Mouse (Mus musculus) bone marrow, adult 2 months (tissue): ENCODE measurements around the gene Oas1a.
A peak's percentile ranks its signal among the peaks of the same experiment; 100 is the strongest.

Experiments used
- CTCF ChIP-seq: fragments of 200-500 bp; IDR thresholded peaks from 2 replicates; pipeline ENCODE4 v1.5.1; 2011; ENCODE audit warnings: low read length, control low read depth; ENCODE audit not compliant: control insufficient read depth, insufficient read depth
- POLR2A ChIP-seq: fragments of 200-500 bp; IDR thresholded peaks from 2 replicates; pipeline ENCODE4 v1.6.1; 2011; ENCODE audit warnings: low read depth, mild to moderate bottlenecking, control low read depth, low read length, borderline replicate concordance; ENCODE audit not compliant: control insufficient read depth

DNA sequence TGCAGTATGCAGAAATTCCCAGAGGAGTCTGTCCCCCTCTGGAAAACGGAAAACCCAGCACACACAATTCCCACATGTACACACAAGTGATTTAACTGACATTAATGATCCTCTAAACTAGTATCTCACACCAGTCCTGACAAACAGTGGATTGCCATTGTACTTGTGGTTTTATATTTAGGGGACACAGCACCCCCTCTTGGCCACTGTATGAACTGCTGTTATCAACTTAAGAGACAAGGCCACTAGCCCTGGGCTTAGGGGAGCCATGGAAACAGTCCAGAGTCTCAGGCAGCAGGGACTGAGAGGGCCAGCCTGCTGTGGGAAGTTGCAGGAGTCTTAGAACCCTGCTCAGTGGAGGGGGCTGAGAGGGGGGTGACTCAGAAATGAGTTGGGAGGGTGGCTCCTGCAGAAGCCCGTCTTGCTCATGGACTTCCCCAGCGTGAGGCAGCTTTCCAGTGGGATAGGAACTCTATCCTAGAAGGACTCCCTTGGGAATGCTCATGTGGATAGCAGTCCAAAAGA lies 41.9 kb downstream of the Oas1a start:
- TF ChIP-seq POLR2A (no peak), CTCF (peak; percentile 40; the same call in 1 of the 2 replicates)
